Mouse (Mus musculus): ENCODE measurements at regions not wholly inside any gene's neighbourhood (a gene's known extent, or its start where the extent isn't known, plus 50 kb on each side); places are given as distances from the start of the nearest gene placed in this dataset.

- peak; percentile 13; the same call in 1 of the 2 replicates for TF ChIP-seq CTCF (IDR thresholded peaks at IDR 0.05; ENCODE audit: borderline replicate concordance, extremely low read depth, insufficient read depth, insufficient read length)
- no peak for TF ChIP-seq POLR2A (IDR thresholded peaks at IDR 0.05; ENCODE audit: borderline replicate concordance, extremely low read depth, insufficient read depth, insufficient read length, poor library complexity, severe bottlenecking)
These were observed 75.2 kb upstream of the Sash1 start for GRCm38 (mm10) chr10:8960964-8961675.

All from brain, embryonic 14.5 days (tissue).